Mouse (Mus musculus) cerebellum, adult 2 months (tissue): ENCODE data around the gene Pcgf2.

Experiments
- CTCF ChIP-seq: fragments of 200-500 bp; IDR thresholded peaks from 2 replicates; pipeline ENCODE4 v1.5.1; 2011; ENCODE audit warnings: low read depth, mild to moderate bottlenecking, control low read depth, low read length, moderate library complexity, borderline replicate concordance; ENCODE audit not compliant: insufficient read depth
- POLR2A ChIP-seq: fragments of 200-500 bp; IDR thresholded peaks from 2 replicates; pipeline ENCODE4 v1.6.1; 2011; ENCODE audit warnings: low read length, control low read depth, borderline replicate concordance; ENCODE audit not compliant: insufficient read depth

DNA sequence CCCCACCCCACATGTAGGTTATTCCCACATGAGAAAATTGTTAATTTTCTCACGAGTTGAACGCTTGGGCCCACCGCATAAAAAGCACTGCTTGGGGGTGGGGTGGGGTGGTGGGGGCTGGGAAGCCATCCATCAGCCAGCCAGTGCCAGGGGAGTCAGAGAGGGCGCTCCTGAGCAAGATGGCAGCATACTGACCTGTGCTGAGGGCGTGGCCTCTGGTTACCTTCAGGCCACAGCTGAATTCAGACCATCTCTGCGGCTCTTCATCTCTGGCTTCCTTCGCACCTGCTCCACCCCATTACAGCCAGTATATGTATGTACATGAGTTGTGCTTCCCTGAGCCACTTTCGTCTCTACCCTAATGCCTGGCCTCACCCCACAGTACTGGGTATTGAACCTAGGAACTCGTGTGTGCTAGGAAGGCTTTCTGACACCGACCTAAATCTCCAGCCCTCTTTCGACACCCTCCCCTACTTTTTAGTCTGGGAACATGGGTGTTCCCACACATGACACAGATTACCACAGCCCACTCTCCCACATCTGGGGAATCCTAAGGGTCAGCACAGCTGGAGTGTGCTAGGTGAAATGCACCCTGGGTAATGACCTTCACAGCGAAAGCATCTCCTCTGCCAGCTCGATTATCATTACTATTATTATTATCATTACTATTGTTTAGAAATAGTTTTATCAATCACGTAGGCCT lies 43.9 kb downstream of the Pcgf2 start:
- TF ChIP-seq CTCF (no peak), POLR2A (no peak)
